Mouse (Mus musculus): Measurements from ENCODE around the gene Dedd. TPM values are rescaled to one million over a fixed set of nuclear protein-coding genes. Genes with fewer than 3 reads are reported as not detected.

Gene Dedd
- polyA plus RNA-seq, 1 experiment from 2014 or later: 56.6 TPM

Other genes starting within 250 kb of the Dedd start
- 4.0 and 10.3 TPM in 2 replicates for gene Cfap126, start 215.2 kb upstream of the Dedd start, polyA plus RNA-seq (2015; fragmentation: Nextera tagmentation; extraction: Ambion mirVana)
- 211 and 213 TPM in 2 replicates for gene Sdhc, start 178.5 kb upstream of the Dedd start, polyA plus RNA-seq (2015; fragmentation: Nextera tagmentation; extraction: Ambion mirVana)
- gene Mpz, start 178.4 kb upstream of the Dedd start, polyA plus RNA-seq (2015; fragmentation: Nextera tagmentation; extraction: Ambion mirVana): 0.23 TPM in 1 of 2 replicates, not detected in the other
- gene Pcp4l1, start 132.9 kb upstream of the Dedd start, polyA plus RNA-seq (2015; fragmentation: Nextera tagmentation; extraction: Ambion mirVana): 7.1 and 9.8 TPM in 2 replicates
- gene Nr1i3, start 115.2 kb upstream of the Dedd start, polyA plus RNA-seq (2015; fragmentation: Nextera tagmentation; extraction: Ambion mirVana): 0.22 and 0.38 TPM in 2 replicates
- 42.0 and 46.6 TPM in 2 replicates for gene Tomm40l, start 106.6 kb upstream of the Dedd start, polyA plus RNA-seq (2015; fragmentation: Nextera tagmentation; extraction: Ambion mirVana)
- 1.8 and 4.2 TPM in 2 replicates for gene Apoa2, start 104.1 kb upstream of the Dedd start, polyA plus RNA-seq (2015; fragmentation: Nextera tagmentation; extraction: Ambion mirVana)
- 19.6 and 22.0 TPM in 2 replicates for gene Fcer1g, start 94.8 kb upstream of the Dedd start, polyA plus RNA-seq (2015; fragmentation: Nextera tagmentation; extraction: Ambion mirVana)
- gene Adamts4, start 78.7 kb upstream of the Dedd start, polyA plus RNA-seq (2015; fragmentation: Nextera tagmentation; extraction: Ambion mirVana): 8.1 and 8.3 TPM in 2 replicates
- gene Ndufs2, start 77.8 kb upstream of the Dedd start, polyA plus RNA-seq (2015; fragmentation: Nextera tagmentation; extraction: Ambion mirVana): 215 and 221 TPM in 2 replicates
- gene B4galt3, start 58.8 kb upstream of the Dedd start, polyA plus RNA-seq (2015; fragmentation: Nextera tagmentation; extraction: Ambion mirVana): 107 and 111 TPM in 2 replicates
- gene Ppox, start 48.0 kb upstream of the Dedd start, polyA plus RNA-seq (2015; fragmentation: Nextera tagmentation; extraction: Ambion mirVana): 46.5 and 53.1 TPM in 2 replicates
- gene Usp21, start 41.2 kb upstream of the Dedd start, polyA plus RNA-seq (2015; fragmentation: Nextera tagmentation; extraction: Ambion mirVana): 132 and 135 TPM in 2 replicates
- 105 and 110 TPM in 2 replicates for gene Ufc1, start 34.1 kb upstream of the Dedd start, polyA plus RNA-seq (2015; fragmentation: Nextera tagmentation; extraction: Ambion mirVana)
- 57.8 and 62.0 TPM in 2 replicates for gene Nit1, start 16.5 kb downstream of the Dedd start, polyA plus RNA-seq (2015; fragmentation: Nextera tagmentation; extraction: Ambion mirVana)
- gene Pfdn2, start 16.5 kb downstream of the Dedd start, polyA plus RNA-seq (2015; fragmentation: Nextera tagmentation; extraction: Ambion mirVana): 146 and 149 TPM in 2 replicates
- gene Klhdc9, start 31.7 kb downstream of the Dedd start, polyA plus RNA-seq (2015; fragmentation: Nextera tagmentation; extraction: Ambion mirVana): 3.8 and 4.0 TPM in 2 replicates
- 0.49 and 0.74 TPM in 2 replicates for gene Nectin4, start 41.0 kb downstream of the Dedd start, polyA plus RNA-seq (2015; fragmentation: Nextera tagmentation; extraction: Ambion mirVana)
- gene Arhgap30, start 59.8 kb downstream of the Dedd start, polyA plus RNA-seq (2015; fragmentation: Nextera tagmentation; extraction: Ambion mirVana): 0.61 and 0.71 TPM in 2 replicates
- gene Usf1, start 82.2 kb downstream of the Dedd start, polyA plus RNA-seq (2015; fragmentation: Nextera tagmentation; extraction: Ambion mirVana): 229 and 235 TPM in 2 replicates
- 12.3 and 13.0 TPM in 2 replicates for gene Tstd1, start 89.7 kb downstream of the Dedd start, polyA plus RNA-seq (2015; fragmentation: Nextera tagmentation; extraction: Ambion mirVana)
- 9.6 and 10.1 TPM in 2 replicates for gene F11r, start 108.4 kb downstream of the Dedd start, polyA plus RNA-seq (2015; fragmentation: Nextera tagmentation; extraction: Ambion mirVana)
- 31.8 and 32.8 TPM in 2 replicates for gene Alyref2, start 174.3 kb downstream of the Dedd start, polyA plus RNA-seq (2015; fragmentation: Nextera tagmentation; extraction: Ambion mirVana)
- gene Itln1, start 206.1 kb downstream of the Dedd start, polyA plus RNA-seq (2015; fragmentation: Nextera tagmentation; extraction: Ambion mirVana): not detected in 2 replicates
- gene Cd244a, start 230.0 kb downstream of the Dedd start, polyA plus RNA-seq (2015; fragmentation: Nextera tagmentation; extraction: Ambion mirVana): not detected in 2 replicates